Mouse (Mus musculus): Measurements from ENCODE around the gene Mfsd1. TPM values are rescaled to one million over a fixed set of nuclear protein-coding genes. Genes with fewer than 3 reads are reported as not detected.

The Mfsd1 gene
- polyA plus RNA-seq, 1 experiment from 2014 or later: 273 TPM

GRCm38 (mm10) chr3:67576248-67576647 lies 6.3 kb upstream of the Mfsd1 start:
- H3K79me2 ChIP-seq (ENCODE audit: inconsistent target): no peaks in the 10 kb centered on the region
- peak overlapping the region; percentile 63 for H3K27ac ChIP-seq
- no peaks in the 10 kb centered on the region for H3K36me3 ChIP-seq (ENCODE audit: inconsistent target)
- 4% methylated on average over 2 of the region's 2 CpGs for WGBS (ENCODE audit: missing documents)
- H3K4me3 ChIP-seq (ENCODE audit: inconsistent target): no peak overlapping the region

GRCm38 (mm10) chr3:67576724-67577123 lies 5.8 kb upstream of the Mfsd1 start:
- WGBS (ENCODE audit: missing documents): 48% methylated on average over 6 of the region's 6 CpGs
- H3K27ac ChIP-seq: peak overlapping the region; percentile 63

GRCm38 (mm10) chr3:67583125-67583845 lies 744 bp downstream of the Mfsd1 start:
- peak overlapping the region; percentile 90 for H3K27ac ChIP-seq
- H3K36me3 ChIP-seq (ENCODE audit: inconsistent target): peaks cover 21% of the 10 kb centered on the region
- 20% methylated on average over 16 of the region's 16 CpGs for WGBS (ENCODE audit: missing documents)
- H3K79me2 ChIP-seq (ENCODE audit: inconsistent target): peaks cover 55% of the 10 kb centered on the region
- peak overlapping the region; percentile 97 for H3K4me3 ChIP-seq (ENCODE audit: inconsistent target)

More at GRCm38 (mm10) chr3:67576724-67577123, 5.8 kb upstream of the Mfsd1 start:
- Histone ChIP-seq H3K36me3 (ENCODE audit: inconsistent target) (no peaks in the 10 kb centered on the region), H3K79me2 (ENCODE audit: inconsistent target) (no peaks in the 10 kb centered on the region), H3K4me3 (ENCODE audit: inconsistent target) (no peak overlapping the region)

GRCm38 (mm10) chr3:67583846-67584186 lies 1.3 kb downstream of the Mfsd1 start:
- Histone ChIP-seq H3K36me3 (ENCODE audit: inconsistent target) (peaks cover 27% of the 10 kb centered on the region), H3K4me3 (ENCODE audit: inconsistent target) (peak overlapping the region; percentile 97), H3K27ac (peak overlapping the region; percentile 90), H3K79me2 (ENCODE audit: inconsistent target) (peaks cover 60% of the 10 kb centered on the region)
- WGBS (ENCODE audit: missing documents): 96% methylated on average over 6 of the region's 6 CpGs

GRCm38 (mm10) chr3:67586511-67586910 lies 4.0 kb downstream of the Mfsd1 start:
- H3K79me2 ChIP-seq (ENCODE audit: inconsistent target): peaks cover 87% of the 10 kb centered on the region
- no peak overlapping the region for H3K4me3 ChIP-seq (ENCODE audit: inconsistent target)
- peaks cover 54% of the 10 kb centered on the region for H3K36me3 ChIP-seq (ENCODE audit: inconsistent target)
- H3K27ac ChIP-seq: no peak overlapping the region
- 100% methylated on average over 2 of the region's 2 CpGs for WGBS (ENCODE audit: missing documents)

GRCm38 (mm10) chr3:67587430-67587829 lies 4.9 kb downstream of the Mfsd1 start:
- peaks cover 97% of the 10 kb centered on the region for H3K79me2 ChIP-seq (ENCODE audit: inconsistent target)
- H3K4me3 ChIP-seq (ENCODE audit: inconsistent target): no peak overlapping the region
- 31% methylated on average over 9 of the region's 9 CpGs for WGBS (ENCODE audit: missing documents)
- H3K36me3 ChIP-seq (ENCODE audit: inconsistent target): peaks cover 63% of the 10 kb centered on the region
- 0 out of 2 replicates have a peak overlapping the region, but pooled peaks have one; percentile 31 for H3K27ac ChIP-seq

- H3K27ac ChIP-seq: no peak overlapping the region
- WGBS (ENCODE audit: missing documents): 95% methylated on average over 13 of the region's 13 CpGs
- H3K4me3 ChIP-seq (ENCODE audit: inconsistent target): no peak overlapping the region
- H3K36me3 ChIP-seq (ENCODE audit: inconsistent target): peaks cover 60% of the 10 kb centered on the region
- H3K79me2 ChIP-seq (ENCODE audit: inconsistent target): no peaks in the 10 kb centered on the region
These were observed 19.1 kb downstream of the Mfsd1 start for GRCm38 (mm10) chr3:67601616-67602138.

- Histone ChIP-seq H3K36me3 (ENCODE audit: inconsistent target) (no peaks in the 10 kb centered on the region), H3K4me3 (ENCODE audit: inconsistent target) (no peak overlapping the region), H3K79me2 (ENCODE audit: inconsistent target) (no peaks in the 10 kb centered on the region), H3K27ac (no peak overlapping the region)
These were observed 35.7 kb downstream of the Mfsd1 start for GRCm38 (mm10) chr3:67618222-67618621.

GRCm38 (mm10) chr3:67624629-67625028 lies 42.1 kb downstream of the Mfsd1 start:
- 85% methylated on average over 1 of the region's 1 CpGs for WGBS (ENCODE audit: missing documents)
- no peak overlapping the region for H3K4me3 ChIP-seq (ENCODE audit: inconsistent target)
- H3K79me2 ChIP-seq (ENCODE audit: inconsistent target): no peaks in the 10 kb centered on the region
- H3K27ac ChIP-seq: no peak overlapping the region
- H3K36me3 ChIP-seq (ENCODE audit: inconsistent target): no peaks in the 10 kb centered on the region

- H3K36me3 ChIP-seq (ENCODE audit: inconsistent target): no peaks in the 10 kb centered on the region
- no peak overlapping the region for H3K27ac ChIP-seq
- no peak overlapping the region for H3K4me3 ChIP-seq (ENCODE audit: inconsistent target)
- WGBS (ENCODE audit: missing documents): 86% methylated on average over 3 of the region's 3 CpGs
- H3K79me2 ChIP-seq (ENCODE audit: inconsistent target): no peaks in the 10 kb centered on the region
These were observed 60.6 kb downstream of the Mfsd1 start for GRCm38 (mm10) chr3:67643135-67643534.

GRCm38 (mm10) chr3:67645640-67646466 lies 63.3 kb downstream of the Mfsd1 start:
- Histone ChIP-seq H3K79me2 (ENCODE audit: inconsistent target) (no peaks in the 10 kb centered on the region), H3K27ac (no peak overlapping the region), H3K4me3 (ENCODE audit: inconsistent target) (no peak overlapping the region), H3K36me3 (ENCODE audit: inconsistent target) (no peaks in the 10 kb centered on the region)
- whole genome bisulfite sequencing (ENCODE audit: missing documents): 90% methylated on average over 7 of the region's 7 CpGs

Other genes starting within 250 kb of the Mfsd1 start
- not detected in 3 replicates for gene Mlf1, start 208.6 kb upstream of the Mfsd1 start, polyA plus RNA-seq (2018)
- not detected in 3 replicates for gene Gm17402, start 207.6 kb upstream of the Mfsd1 start, polyA plus RNA-seq (2018)
- gene Gfm1, start 152.6 kb upstream of the Mfsd1 start, polyA plus RNA-seq (2018): 23.5 to 52.4 TPM (median 43.2 TPM) in 3 replicates
- gene Lxn, start 118.8 kb upstream of the Mfsd1 start, polyA plus RNA-seq (2018): 36.6 to 58.6 TPM (median 40.3 TPM) in 3 replicates
- 0.62 to 1.8 TPM (median 0.96 TPM) in 3 replicates for gene Rarres1, start 67.2 kb upstream of the Mfsd1 start, polyA plus RNA-seq (2018)